Mouse (Mus musculus): ENCODE data around the gene Scnn1b.

Scnn1b gene

GRCm38 (mm10) chr7:121913944-121914343, 49.1 kb downstream of the Scnn1b start:
- in situ Hi-C loops (cut with MboI, MseI): no loop called here

GRCm38 (mm10) chr7:121924361-121924760, 59.5 kb downstream of the Scnn1b start:
- in situ Hi-C loops (cut with MboI, MseI): no loop called here

GRCm38 (mm10) chr7:121927882-121928281, 63.0 kb downstream of the Scnn1b start:
- in situ Hi-C loops (cut with MboI, MseI): no loop called here

GRCm38 (mm10) chr7:121931246-121931645, 66.4 kb downstream of the Scnn1b start:
- in situ Hi-C loops (cut with MboI, MseI): no loop called here

- in situ Hi-C loops (cut with MboI, MseI): no loop called here
Observed at GRCm38 (mm10) chr7:121933675-121934074, 68.8 kb downstream of the Scnn1b start.

- in situ Hi-C loops (cut with MboI, MseI): no loop called here
Observed at GRCm38 (mm10) chr7:121934346-121934745, 69.5 kb downstream of the Scnn1b start.

- in situ Hi-C loops (cut with MboI, MseI): no loop called here
Observed at GRCm38 (mm10) chr7:121935906-121936794, 71.3 kb downstream of the Scnn1b start.

- in situ Hi-C loops (cut with MboI, MseI): no loop called here
Observed at GRCm38 (mm10) chr7:121936861-121937630, 72.2 kb downstream of the Scnn1b start.

- in situ Hi-C loops (cut with MboI, MseI): no loop called here
Observed at GRCm38 (mm10) chr7:121938124-121938891, 73.5 kb downstream of the Scnn1b start.

GRCm38 (mm10) chr7:121939244-121939643, 74.4 kb downstream of the Scnn1b start:
- in situ Hi-C loops (cut with MboI, MseI): no loop called here

- in situ Hi-C loops (cut with MboI, MseI): no loop called here
Observed at GRCm38 (mm10) chr7:121939729-121940128, 74.9 kb downstream of the Scnn1b start.

GRCm38 (mm10) chr7:121941016-121941415, 76.2 kb downstream of the Scnn1b start:
- in situ Hi-C loops (cut with MboI, MseI): no loop called here

GRCm38 (mm10) chr7:121941640-121942039, 76.8 kb downstream of the Scnn1b start:
- in situ Hi-C loops (cut with MboI, MseI): no loop called here

- in situ Hi-C loops (cut with MboI, MseI): no loop called here
Observed at GRCm38 (mm10) chr7:121942371-121942770, 77.5 kb downstream of the Scnn1b start.

GRCm38 (mm10) chr7:121946196-121946595, 81.4 kb downstream of the Scnn1b start:
- in situ Hi-C loops (cut with MboI, MseI): no loop called here

GRCm38 (mm10) chr7:121947513-121947912, 82.7 kb downstream of the Scnn1b start:
- in situ Hi-C loops (cut with MboI, MseI): no loop called here

GRCm38 (mm10) chr7:121954891-121955669, 90.2 kb downstream of the Scnn1b start:
- in situ Hi-C loops (cut with MboI, MseI): loop anchor here (5.0 kb wide), 1 partner anchor 123 kb away; no protein-coding TSS in a partner anchor

- in situ Hi-C loops (cut with MboI, MseI): no loop called here
Observed at GRCm38 (mm10) chr7:121955802-121956201, 91.0 kb downstream of the Scnn1b start.

GRCm38 (mm10) chr7:121961913-121962570, 97.2 kb downstream of the Scnn1b start:
- in situ Hi-C loops (cut with MboI, MseI): loop anchor here (5.0 kb wide), 1 partner anchor 230 kb away; the partner anchor contains the start of gene Scnn1g

- in situ Hi-C loops (cut with MboI, MseI): loop anchor here (5.0 kb wide), 1 partner anchor 230 kb away; the partner anchor contains the start of gene Scnn1g
Observed at GRCm38 (mm10) chr7:121962571-121962959, 97.7 kb downstream of the Scnn1b start.
